Mouse (Mus musculus) cerebellum, adult 2 months (tissue): ENCODE results near the gene Btnl2.

Source experiments
- CTCF ChIP-seq: fragments of 200-500 bp; IDR thresholded peaks from 2 replicates; pipeline ENCODE4 v1.5.1; 2011; ENCODE audit warnings: low read depth, mild to moderate bottlenecking, control low read depth, low read length, moderate library complexity, borderline replicate concordance; ENCODE audit not compliant: insufficient read depth
- POLR2A ChIP-seq: fragments of 200-500 bp; IDR thresholded peaks from 2 replicates; pipeline ENCODE4 v1.6.1; 2011; ENCODE audit warnings: low read length, control low read depth, borderline replicate concordance; ENCODE audit not compliant: insufficient read depth

DNA sequence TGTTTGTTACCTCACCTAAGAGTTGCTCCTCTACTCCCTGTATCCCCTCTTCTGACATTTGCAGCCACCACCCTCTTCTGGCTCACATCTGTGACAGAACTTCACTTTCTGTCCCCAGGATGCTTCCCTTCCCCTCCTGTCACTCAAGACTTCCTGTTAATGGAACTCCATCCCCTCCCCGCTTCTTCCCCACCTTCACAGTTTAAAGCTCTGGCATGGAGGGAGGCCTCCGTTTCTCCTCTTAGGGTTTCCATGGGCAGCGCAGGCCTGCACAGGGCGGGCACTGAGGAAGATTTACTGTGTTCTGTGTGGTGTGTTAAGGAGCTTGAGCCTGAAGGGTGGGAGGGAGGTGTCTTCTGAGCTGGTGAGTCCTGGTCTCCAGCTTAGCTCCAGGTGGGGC is 46.5 kb upstream of the Btnl2 start:
- TF ChIP-seq CTCF (no peak), POLR2A (no peak)
